Mouse (Mus musculus): ENCODE measurements at regions not wholly inside any gene's neighbourhood (a gene's known extent, or its start where the extent isn't known, plus 50 kb on each side); places are given as distances from the start of the nearest gene placed in this dataset.

DNA sequence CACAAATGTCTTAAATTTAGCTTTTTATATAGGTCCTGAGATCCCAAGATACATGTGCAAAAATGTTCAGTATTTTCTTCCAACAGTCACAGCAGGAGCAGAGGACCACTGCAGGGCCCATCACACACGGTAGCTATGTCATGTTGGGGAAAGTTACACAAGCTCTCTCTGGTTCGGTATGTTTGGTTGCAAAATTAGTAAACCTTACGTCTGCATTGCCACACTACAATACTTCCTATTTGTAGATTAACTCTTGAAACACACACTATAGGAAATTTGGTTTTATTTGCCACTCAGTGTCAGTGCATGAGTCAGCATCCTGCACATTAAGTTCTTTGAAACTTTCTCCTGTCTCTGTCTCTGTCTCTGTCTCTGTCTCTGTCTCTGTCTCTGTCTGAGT lies 82.0 kb downstream of the Cth start:
- Histone ChIP-seq H3K4me3 (ENCODE audit: insufficient read depth in 1 of 2, low read depth in 2 of 2, low read length in 2 of 2) (no peak overlapping the region), H3K27me3 (ENCODE audit: control insufficient read depth, insufficient read depth, low read length) (no peaks in the 10 kb centered on the region), H3K4me1 (replicated peaks; ENCODE audit: control insufficient read depth in 2 of 2, insufficient read depth in 2 of 2, low read length in 1 of 2) (no peaks in the 10 kb centered on the region), H3K9me3 (ENCODE audit: control insufficient read depth, low read length) (no peaks in the 10 kb centered on the region), H3K9ac (replicated peaks) (no peak overlapping the region), H3K36me3 (replicated peaks; ENCODE audit: control insufficient read depth, insufficient read depth, low read depth) (no peaks in the 10 kb centered on the region), H3K4me2 (ENCODE audit: low read depth) (no peak overlapping the region), H3K27ac (no peak overlapping the region)
- no peak for TF ChIP-seq EP300 (IDR thresholded peaks at IDR 0.05; ENCODE audit: low read depth)
- TF ChIP-seq CTCF (IDR thresholded peaks at IDR 0.05; ENCODE audit: low read depth), result no peak
- ATAC-seq (ENCODE audit: insufficient read depth) (no peak), DNase-seq (ENCODE audit: low read depth in 3 of 3, low spot score in 3 of 3) (no peak)
- 56% methylated on average over 3 of the region's 3 CpGs for WGBS (ENCODE audit: insufficient replicate concordance)

GRCm38 (mm10) chr3:157841164-157841719 lies 83.6 kb downstream of the Cth start:
- no peaks in the 10 kb centered on the region for H3K9me3 ChIP-seq (ENCODE audit: control insufficient read depth, low read length)
- no peak overlapping the region for H3K27ac ChIP-seq
- H3K4me1 ChIP-seq (replicated peaks; ENCODE audit: control insufficient read depth in 2 of 2, insufficient read depth in 2 of 2, low read length in 1 of 2), result no peaks in the 10 kb centered on the region
- H3K9ac ChIP-seq (replicated peaks), result no peak overlapping the region
- H3K4me2 ChIP-seq (ENCODE audit: low read depth), result no peak overlapping the region
- no peaks in the 10 kb centered on the region for H3K36me3 ChIP-seq (replicated peaks; ENCODE audit: control insufficient read depth, insufficient read depth, low read depth)
- no peak overlapping the region for H3K4me3 ChIP-seq (ENCODE audit: insufficient read depth in 1 of 2, low read depth in 2 of 2, low read length in 2 of 2)
- WGBS (ENCODE audit: insufficient replicate concordance), result 46% methylated on average over 2 of the region's 2 CpGs
- DNase-seq (ENCODE audit: low read depth in 3 of 3, low spot score in 3 of 3), result no peak
- no peak for TF ChIP-seq EP300 (IDR thresholded peaks at IDR 0.05; ENCODE audit: low read depth)
- no peak for TF ChIP-seq CTCF (IDR thresholded peaks at IDR 0.05; ENCODE audit: low read depth)
- no peak for ATAC-seq (ENCODE audit: insufficient read depth)
- H3K27me3 ChIP-seq (ENCODE audit: control insufficient read depth, insufficient read depth, low read length), result no peaks in the 10 kb centered on the region

DNA sequence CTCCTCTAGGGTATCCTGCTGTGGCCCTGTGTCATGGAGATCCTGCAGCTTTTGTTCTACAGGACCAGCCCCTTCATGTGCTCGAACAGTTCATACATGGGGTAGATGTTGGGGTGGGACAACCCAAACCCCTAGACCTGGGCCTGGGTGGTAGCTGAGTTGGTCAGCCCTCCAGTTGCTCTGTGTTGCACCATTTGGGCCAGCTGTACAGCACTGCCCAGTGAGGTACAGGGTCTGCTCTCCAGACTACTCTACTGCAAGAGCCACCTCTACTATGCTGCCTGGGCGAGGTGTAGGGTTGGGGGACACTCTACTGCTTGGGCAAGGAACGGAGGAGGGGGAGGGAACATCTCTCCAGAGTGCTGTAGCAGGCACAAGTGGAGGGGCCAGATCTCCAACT lies 120.6 kb downstream of the Cth start:
- ATAC-seq (ENCODE audit: insufficient read depth) (no peak), DNase-seq (ENCODE audit: low read depth in 3 of 3, low spot score in 3 of 3) (no peak)
- no peaks in the 10 kb centered on the region for H3K4me1 ChIP-seq (replicated peaks; ENCODE audit: control insufficient read depth in 2 of 2, insufficient read depth in 2 of 2, low read length in 1 of 2)
- no peaks in the 10 kb centered on the region for H3K36me3 ChIP-seq (replicated peaks; ENCODE audit: control insufficient read depth, insufficient read depth, low read depth)
- no peaks in the 10 kb centered on the region for H3K27me3 ChIP-seq (ENCODE audit: control insufficient read depth, insufficient read depth, low read length)
- no peak for TF ChIP-seq CTCF (IDR thresholded peaks at IDR 0.05; ENCODE audit: low read depth)
- TF ChIP-seq EP300 (IDR thresholded peaks at IDR 0.05; ENCODE audit: low read depth), result no peak
- H3K9me3 ChIP-seq (ENCODE audit: control insufficient read depth, low read length), result no peaks in the 10 kb centered on the region
- WGBS (ENCODE audit: insufficient replicate concordance), result 28% methylated on average over 3 of the region's 3 CpGs
- no peak overlapping the region for H3K27ac ChIP-seq
- no peak overlapping the region for H3K4me2 ChIP-seq (ENCODE audit: low read depth)
- no peak overlapping the region for H3K9ac ChIP-seq (replicated peaks)
- no peak overlapping the region for H3K4me3 ChIP-seq (ENCODE audit: insufficient read depth in 1 of 2, low read depth in 2 of 2, low read length in 2 of 2)

GRCm38 (mm10) chr3:157803356-157803755 lies 121.5 kb downstream of the Cth start:
- H3K27me3 ChIP-seq (ENCODE audit: control insufficient read depth, insufficient read depth, low read length), result no peaks in the 10 kb centered on the region
- TF ChIP-seq EP300 (IDR thresholded peaks at IDR 0.05; ENCODE audit: low read depth), result no peak
- no peak for TF ChIP-seq CTCF (IDR thresholded peaks at IDR 0.05; ENCODE audit: low read depth)
- no peaks in the 10 kb centered on the region for H3K4me1 ChIP-seq (replicated peaks; ENCODE audit: control insufficient read depth in 2 of 2, insufficient read depth in 2 of 2, low read length in 1 of 2)
- 67% methylated on average over 4 of the region's 4 CpGs for WGBS (ENCODE audit: insufficient replicate concordance)
- ATAC-seq (ENCODE audit: insufficient read depth) (no peak), DNase-seq (ENCODE audit: low read depth in 3 of 3, low spot score in 3 of 3) (no peak)
- no peak overlapping the region for H3K9ac ChIP-seq (replicated peaks)
- H3K9me3 ChIP-seq (ENCODE audit: control insufficient read depth, low read length), result no peaks in the 10 kb centered on the region
- no peak overlapping the region for H3K27ac ChIP-seq
- no peaks in the 10 kb centered on the region for H3K36me3 ChIP-seq (replicated peaks; ENCODE audit: control insufficient read depth, insufficient read depth, low read depth)
- H3K4me2 ChIP-seq (ENCODE audit: low read depth), result no peak overlapping the region
- no peak overlapping the region for H3K4me3 ChIP-seq (ENCODE audit: insufficient read depth in 1 of 2, low read depth in 2 of 2, low read length in 2 of 2)

GRCm38 (mm10) chr3:157787559-157788256 lies 137.2 kb downstream of the Cth start:
- no peak for ATAC-seq (ENCODE audit: insufficient read depth)
- no peaks in the 10 kb centered on the region for H3K36me3 ChIP-seq (replicated peaks; ENCODE audit: control insufficient read depth, insufficient read depth, low read depth)
- no peaks in the 10 kb centered on the region for H3K27me3 ChIP-seq (ENCODE audit: control insufficient read depth, insufficient read depth, low read length)
- TF ChIP-seq CTCF (IDR thresholded peaks at IDR 0.05; ENCODE audit: low read depth) (no peak), EP300 (IDR thresholded peaks at IDR 0.05; ENCODE audit: low read depth) (no peak)
- H3K9ac ChIP-seq (replicated peaks), result no peak overlapping the region
- DNase-seq (ENCODE audit: low read depth in 3 of 3, low spot score in 3 of 3), result no peak
- no peak overlapping the region for H3K4me2 ChIP-seq (ENCODE audit: low read depth)
- H3K4me1 ChIP-seq (replicated peaks; ENCODE audit: control insufficient read depth in 2 of 2, insufficient read depth in 2 of 2, low read length in 1 of 2), result no peaks in the 10 kb centered on the region
- no peaks in the 10 kb centered on the region for H3K9me3 ChIP-seq (ENCODE audit: control insufficient read depth, low read length)
- no peak overlapping the region for H3K4me3 ChIP-seq (ENCODE audit: insufficient read depth in 1 of 2, low read depth in 2 of 2, low read length in 2 of 2)
- 29% methylated on average over 4 of the region's 4 CpGs for WGBS (ENCODE audit: insufficient replicate concordance)
- no peak overlapping the region for H3K27ac ChIP-seq
